Mouse (Mus musculus): ENCODE measurements around the gene Rfc5. TPM values are rescaled to one million over a fixed set of nuclear protein-coding genes. Genes with fewer than 3 reads are reported as not detected.

Gene Rfc5
- polyA plus RNA-seq, 1 experiment from 2014 or later: 97.7 TPM

Other genes with a start within 250 kb of the Rfc5 start
- 893 and 966 TPM in 2 replicates for gene Pebp1, start 101.4 kb downstream of the Rfc5 start, polyA plus RNA-seq (2014; fragmentation: Nextera tagmentation; extraction: Ambion mirVana)
- gene Vsig10, start 70.0 kb downstream of the Rfc5 start, polyA plus RNA-seq (2014; fragmentation: Nextera tagmentation; extraction: Ambion mirVana): 1.7 and 2.2 TPM in 2 replicates
- gene Wsb2, start 31.7 kb downstream of the Rfc5 start, polyA plus RNA-seq (2014; fragmentation: Nextera tagmentation; extraction: Ambion mirVana): 72.7 and 84.2 TPM in 2 replicates
- gene Ksr2, start 25.0 kb upstream of the Rfc5 start, polyA plus RNA-seq (2014; fragmentation: Nextera tagmentation; extraction: Ambion mirVana): 0.90 and 1.3 TPM in 2 replicates